Mouse (Mus musculus) left cerebral cortex, adult 18-20 months (tissue): ENCODE measurements around the gene Frmd4a. TPM values are rescaled to one million over a fixed set of nuclear protein-coding genes. Genes with fewer than 3 reads are reported as not detected.

Experiments
- DNase-seq, 2 experiments: peaks; one replicate each; pipeline ENCODE4 v3.0.0; 2021 to 2022; ENCODE audit warnings: low spot score in 2 of 2, mixed read lengths in 1 of 2
- total RNA-seq, 2 experiments: library from RNA; stranded (reverse); gene quantifications; 2 replicates each; pipeline ENCODE4 v1.2.3; 2021

Frmd4a gene
- total RNA-seq, 2 experiments from 2014 or later = 42.3 to 47.3 TPM

GRCm38 (mm10) chr2:4131216-4131615 lies 113.7 kb downstream of the Frmd4a start:
- DNase-seq = no peak

- no peak for DNase-seq
These were observed 120.0 kb downstream of the Frmd4a start for GRCm38 (mm10) chr2:4137493-4137892.

- no peak for DNase-seq
These were observed 124.9 kb downstream of the Frmd4a start for GRCm38 (mm10) chr2:4142221-4142950.

- no peak for DNase-seq
These were observed 126.9 kb downstream of the Frmd4a start for GRCm38 (mm10) chr2:4144424-4144823.

GRCm38 (mm10) chr2:4152521-4153040 lies 135.1 kb downstream of the Frmd4a start:
- DNase-seq = peak; percentile 22 to 25

GRCm38 (mm10) chr2:4153131-4153631 lies 135.7 kb downstream of the Frmd4a start:
- peak; percentile 24 to 53 for DNase-seq

- no peak for DNase-seq
These were observed 136.6 kb downstream of the Frmd4a start for GRCm38 (mm10) chr2:4154036-4154653.

- no peak for DNase-seq
These were observed 137.1 kb downstream of the Frmd4a start for GRCm38 (mm10) chr2:4154654-4155047.

GRCm38 (mm10) chr2:4155406-4155805 lies 137.9 kb downstream of the Frmd4a start:
- DNase-seq = no peak

- no peak for DNase-seq
These were observed 139.0 kb downstream of the Frmd4a start for GRCm38 (mm10) chr2:4156511-4156910.

GRCm38 (mm10) chr2:4157396-4157795 lies 139.9 kb downstream of the Frmd4a start:
- DNase-seq = no peak

GRCm38 (mm10) chr2:4159574-4160203 lies 142.2 kb downstream of the Frmd4a start:
- no peak for DNase-seq

GRCm38 (mm10) chr2:4166191-4166590 lies 148.7 kb downstream of the Frmd4a start:
- DNase-seq = no peak

- DNase-seq = no peak
These were observed 149.6 kb downstream of the Frmd4a start for GRCm38 (mm10) chr2:4167131-4167530.

- DNase-seq = no peak
These were observed 152.2 kb downstream of the Frmd4a start for GRCm38 (mm10) chr2:4169726-4170125.

GRCm38 (mm10) chr2:4170189-4170588 lies 152.7 kb downstream of the Frmd4a start:
- no peak for DNase-seq

GRCm38 (mm10) chr2:4184991-4185390 lies 167.5 kb downstream of the Frmd4a start:
- DNase-seq = no peak

- DNase-seq = no peak
These were observed 170.0 kb downstream of the Frmd4a start for GRCm38 (mm10) chr2:4187521-4187920.

- DNase-seq = no peak
These were observed 170.8 kb downstream of the Frmd4a start for GRCm38 (mm10) chr2:4188303-4188702.

- DNase-seq = no peak
These were observed 172.8 kb downstream of the Frmd4a start for GRCm38 (mm10) chr2:4190345-4190744.

- DNase-seq = no peak
These were observed 173.5 kb downstream of the Frmd4a start for GRCm38 (mm10) chr2:4190995-4191394.

- no peak for DNase-seq
These were observed 175.7 kb downstream of the Frmd4a start for GRCm38 (mm10) chr2:4193206-4193605.
